Mouse (Mus musculus): ENCODE data around the gene Ankrd23.

The Ankrd23 gene

DNA sequence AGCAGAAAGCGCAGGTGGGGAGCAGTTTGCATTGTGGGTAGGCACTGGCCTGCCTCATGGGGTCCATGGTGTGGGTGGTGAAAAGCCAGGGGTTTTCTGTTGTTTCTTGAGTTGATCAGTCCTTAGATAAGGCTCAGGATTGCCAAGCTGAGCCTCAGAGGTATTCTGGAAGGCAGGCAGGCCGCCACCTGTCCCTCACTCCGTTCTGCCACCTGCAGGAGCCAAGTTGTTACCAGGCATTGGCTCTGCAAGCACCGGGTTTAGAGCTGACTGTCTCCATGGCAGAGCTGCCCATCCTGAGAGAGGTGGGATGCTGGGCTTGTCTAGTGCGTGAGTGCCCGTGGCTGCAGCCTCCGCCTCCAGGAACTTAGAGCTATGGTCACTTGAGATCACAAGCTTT lies 14.5 kb downstream of the Ankrd23 start:
- WGBS: 84% methylated on average over 7 of the region's 7 CpGs

GRCm38 (mm10) chr1:36519626-36520025 lies 17.1 kb downstream of the Ankrd23 start:
- WGBS: 85% methylated on average over 11 of the region's 11 CpGs

DNA sequence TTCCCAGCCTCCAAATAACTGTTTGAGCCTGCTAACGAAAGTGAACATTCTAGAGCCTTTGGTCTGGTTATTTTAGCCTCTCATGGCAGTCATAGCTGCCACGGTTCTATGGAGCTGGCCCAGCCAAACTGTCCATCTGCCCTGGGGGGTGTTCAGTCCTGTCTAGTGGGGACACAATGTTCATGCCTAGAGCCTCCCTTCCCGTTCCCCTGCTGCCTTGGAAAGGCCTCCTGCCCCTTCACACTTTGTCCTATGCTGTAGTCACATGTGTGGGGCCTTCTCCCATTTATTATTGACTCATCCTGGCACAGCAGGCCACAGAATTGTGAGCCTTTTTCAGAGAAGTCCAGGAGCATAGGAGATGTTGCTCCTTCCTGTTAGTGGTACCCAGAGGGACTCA lies 18.4 kb downstream of the Ankrd23 start:
- WGBS: 56% methylated on average over 3 of the region's 3 CpGs

GRCm38 (mm10) chr1:36513718-36514117 lies 23.0 kb downstream of the Ankrd23 start:
- 33% methylated on average over 2 of the region's 2 CpGs for WGBS

GRCm38 (mm10) chr1:36513310-36513709 lies 23.4 kb downstream of the Ankrd23 start:
- WGBS: 3% methylated on average over 1 of the region's 1 CpGs

- 3% methylated on average over 16 of the region's 16 CpGs for WGBS
These were observed 23.8 kb downstream of the Ankrd23 start for GRCm38 (mm10) chr1:36512966-36513280.

- 6% methylated on average over 126 of the region's 126 CpGs for WGBS
These were observed 24.4 kb downstream of the Ankrd23 start for GRCm38 (mm10) chr1:36512089-36512965.

DNA sequence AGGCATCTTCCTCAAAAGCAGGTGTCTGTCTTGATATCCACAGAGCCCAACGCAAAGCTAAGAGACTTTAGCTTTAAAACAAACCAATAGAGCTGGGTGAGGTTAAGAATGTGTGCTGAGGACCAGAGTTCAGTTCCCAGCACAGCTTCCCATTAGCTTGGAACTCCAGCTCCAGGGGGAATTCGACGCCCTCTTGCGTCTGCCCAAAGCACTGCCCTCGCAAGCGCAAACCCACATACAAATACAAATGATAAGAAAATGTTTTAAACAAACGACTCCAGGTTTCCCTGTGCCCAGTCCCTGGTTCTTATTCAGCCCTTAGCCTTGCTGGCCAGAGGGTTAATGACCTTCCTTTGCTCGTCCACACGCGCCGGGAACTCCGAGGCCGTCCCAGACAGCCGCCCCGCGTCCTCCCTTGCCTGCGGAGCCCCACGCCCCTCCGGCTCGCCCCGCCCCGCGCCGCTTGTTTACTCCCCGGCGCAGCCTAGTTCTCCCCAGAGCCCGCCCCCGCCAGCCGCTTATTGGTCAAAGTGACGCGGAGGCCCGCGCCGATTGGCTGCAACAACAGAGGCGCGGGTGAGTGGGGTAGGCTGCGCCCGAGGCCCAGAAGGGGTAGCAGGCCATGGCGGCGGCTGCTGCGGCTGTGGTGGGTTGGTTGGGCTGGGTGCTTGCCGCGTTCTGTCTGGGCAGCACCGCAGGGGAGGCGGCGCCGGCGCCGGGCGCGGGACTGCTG lies 25.2 kb downstream of the Ankrd23 start, which contains the start of gene Cnnm3:
Cnnm3 (plus strand) TSS at position 579 of the 733 bp plus-strand sequence.
- 1% methylated on average over 49 of the region's 51 CpGs for WGBS

GRCm38 (mm10) chr1:36508238-36508637 lies 28.4 kb downstream of the Ankrd23 start:
- WGBS: 59% methylated on average over 5 of the region's 5 CpGs

DNA sequence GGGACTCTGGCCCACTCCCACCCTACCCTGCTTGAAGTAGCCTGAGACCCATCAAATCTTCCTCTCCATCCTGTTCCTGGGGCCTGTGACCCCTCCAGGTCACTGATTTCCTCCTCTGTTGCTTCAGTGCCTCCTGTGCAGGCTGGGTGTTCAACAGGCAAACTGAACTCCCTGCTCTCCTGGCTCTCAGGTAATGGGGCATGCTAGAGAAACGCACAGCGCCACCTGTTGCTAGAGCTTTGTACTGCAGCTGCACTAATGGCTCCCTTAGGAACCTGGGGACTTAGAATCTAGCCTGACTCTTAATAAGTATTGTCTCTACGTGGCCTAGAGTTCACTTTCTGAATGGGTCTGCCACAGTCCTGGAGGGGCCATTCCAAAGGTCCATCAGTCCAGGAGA lies 35.4 kb downstream of the Ankrd23 start:
- 9% methylated on average over 3 of the region's 3 CpGs for WGBS

DNA sequence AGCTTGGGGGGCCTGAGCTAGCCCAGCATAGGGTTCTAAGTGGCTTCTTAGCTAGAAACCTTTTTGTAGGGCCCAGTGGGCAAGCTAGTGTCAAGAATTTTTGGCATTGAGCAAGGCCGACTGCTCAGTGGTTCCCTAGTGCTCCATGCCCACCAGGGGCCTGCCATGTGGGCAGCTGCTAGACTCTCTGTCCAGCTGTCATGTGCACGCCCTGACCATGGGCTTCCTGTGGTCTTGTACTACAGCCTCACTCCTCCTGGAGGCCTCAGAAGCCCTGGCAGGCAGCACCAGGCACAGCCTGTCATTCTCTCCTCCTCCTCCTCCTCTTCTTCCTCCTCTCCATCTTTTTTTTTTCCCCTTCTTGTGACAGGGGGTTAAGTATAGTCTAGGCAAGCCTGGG lies 39.4 kb downstream of the Ankrd23 start:
- WGBS: 88% methylated on average over 2 of the region's 2 CpGs

DNA sequence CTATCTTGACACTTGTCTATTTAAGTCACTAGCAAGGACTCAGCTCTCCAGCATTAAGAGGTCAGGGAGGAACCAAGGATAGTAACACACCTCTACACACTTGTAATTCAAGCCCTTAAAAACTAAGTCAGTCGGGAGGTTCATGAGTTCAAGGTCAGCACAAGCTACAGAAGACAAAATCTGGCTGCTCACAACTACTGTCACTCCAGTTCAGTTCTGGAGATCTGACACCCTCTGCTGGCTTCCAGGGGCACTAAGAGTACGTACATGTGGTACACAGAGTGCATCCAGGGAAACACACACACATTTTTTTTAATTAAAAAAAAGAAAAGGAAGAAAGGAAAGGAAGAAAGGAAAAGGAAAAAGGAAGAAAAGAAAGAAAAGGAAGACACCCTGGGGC lies 40.0 kb downstream of the Ankrd23 start:
- 50% methylated on average over 2 of the region's 2 CpGs for WGBS

DNA sequence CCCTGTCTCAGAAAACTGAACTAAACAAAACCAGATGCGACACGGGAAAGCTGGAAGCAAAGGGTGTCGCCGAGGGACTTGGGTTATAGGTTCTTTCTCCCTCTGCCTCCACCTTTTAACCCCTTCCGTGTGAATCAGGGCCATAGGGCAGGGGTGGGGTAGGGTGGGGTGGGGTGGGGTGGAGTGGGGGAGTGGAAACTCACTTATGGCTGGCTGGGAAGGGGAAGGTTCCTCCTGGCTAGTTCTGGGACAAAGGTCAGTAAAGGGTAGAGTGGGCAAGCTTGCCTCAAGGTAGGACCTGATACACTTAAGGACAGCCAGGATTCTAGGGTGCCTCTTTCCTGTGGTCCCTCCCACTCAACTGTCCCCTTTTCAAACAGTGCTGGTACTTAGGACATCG lies 43.4 kb downstream of the Ankrd23 start:
- WGBS: 88% methylated on average over 6 of the region's 6 CpGs

DNA sequence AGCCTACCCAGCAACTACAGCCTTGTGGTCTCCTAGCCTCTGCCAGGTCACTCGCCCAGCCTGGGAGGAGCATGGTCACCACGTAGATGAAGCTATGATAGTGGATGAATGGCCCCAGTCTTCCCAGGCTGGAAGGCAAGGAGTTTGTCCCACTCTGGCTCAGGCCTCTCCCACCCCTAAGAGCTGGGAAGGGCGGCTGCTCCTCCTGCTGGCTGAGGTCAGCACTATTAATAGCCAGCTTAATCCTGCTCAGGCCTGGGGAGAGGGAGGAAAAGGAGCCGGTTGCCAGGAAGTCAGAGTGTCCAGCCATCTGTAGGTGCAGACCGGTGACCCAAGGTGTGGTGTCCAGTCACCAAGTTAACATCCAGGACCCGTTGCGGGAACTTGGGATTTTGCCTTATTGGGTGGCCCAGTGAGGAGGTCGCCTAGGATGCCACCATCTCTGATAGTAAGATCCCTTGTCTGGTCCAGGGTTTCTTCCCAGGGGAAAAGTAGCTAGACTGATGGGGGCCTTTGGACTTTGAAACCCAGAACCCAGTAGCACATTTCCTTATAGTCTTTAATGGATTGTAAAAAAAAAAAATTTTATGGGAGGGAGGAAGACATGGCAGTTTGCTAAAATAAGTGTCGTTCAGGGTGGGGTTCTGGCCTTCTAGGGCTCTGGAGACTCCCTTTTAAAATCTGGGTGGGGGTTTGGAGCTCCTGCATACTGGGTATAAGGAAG lies 44.1 kb downstream of the Ankrd23 start:
- 57% methylated on average over 9 of the region's 9 CpGs for WGBS

- 77% methylated on average over 6 of the region's 6 CpGs for WGBS
These were observed 47.0 kb downstream of the Ankrd23 start for GRCm38 (mm10) chr1:36489661-36490060.

DNA sequence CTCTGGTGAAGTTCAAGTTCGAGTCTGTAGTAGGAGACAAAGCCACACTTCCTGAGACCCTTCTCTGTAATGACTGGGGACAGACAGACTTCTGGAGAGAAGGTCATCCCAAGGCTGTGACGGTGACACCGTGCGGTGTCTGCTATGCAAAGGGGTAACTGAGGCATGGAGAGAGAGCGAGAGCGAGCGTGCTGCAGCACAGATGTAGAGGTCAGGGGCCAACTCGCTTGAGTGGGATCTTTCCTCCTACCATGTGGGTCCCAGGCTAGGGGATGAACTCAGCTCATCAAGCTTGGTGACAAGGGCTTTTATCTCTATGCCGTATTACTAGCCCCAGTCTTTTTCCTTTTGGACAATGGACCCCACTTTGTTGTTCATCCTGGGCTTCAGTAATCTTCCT lies 49.6 kb downstream of the Ankrd23 start:
- 93% methylated on average over 9 of the region's 9 CpGs for WGBS

GRCm38 (mm10) chr1:36485080-36485479 lies 51.6 kb downstream of the Ankrd23 start:
- WGBS: 89% methylated on average over 7 of the region's 7 CpGs

- 69% methylated on average over 4 of the region's 4 CpGs for WGBS
These were observed 52.9 kb downstream of the Ankrd23 start for GRCm38 (mm10) chr1:36483825-36484224.

Data from cerebral cortex, adult 2 months (tissue).